Mouse (Mus musculus): ENCODE measurements around the gene Rbm38. TPM values are rescaled to one million over a fixed set of nuclear protein-coding genes. Genes with fewer than 3 reads are reported as not detected.

Gene Rbm38
- polyA plus RNA-seq, 1 experiment from 2014 or later, result 126 TPM

GRCm38 (mm10) chr2:173042504-173043162, 22.3 kb downstream of the Rbm38 start:
- peak overlapping the region in 1 of 2 experiments; percentile 57; a peak in 2 of 4 replicates for H3K27ac ChIP-seq (replicated peaks in 1 of 2; ENCODE audit: control insufficient read depth in 1 of 2, insufficient read depth in 1 of 2, low read depth in 2 of 2, low read length in 2 of 2)
- WGBS, result 30% methylated on average over 11 of the region's 11 CpGs
- H3K4me2 ChIP-seq (ENCODE audit: low read length), result no peak overlapping the region

GRCm38 (mm10) chr2:173044198-173044970, 24.1 kb downstream of the Rbm38 start:
- Histone ChIP-seq H3K36me3 (ENCODE audit: control insufficient read depth, insufficient read depth, low read length) (no peaks in the 10 kb centered on the region), H3K4me1 (ENCODE audit: control insufficient read depth in 2 of 2, insufficient read depth in 2 of 2, low read length in 2 of 2) (peaks cover 46 to 61% of the 10 kb centered on the region in 2 experiments), H3K27me3 (ENCODE audit: control insufficient read depth, insufficient read depth, low read length) (no peaks in the 10 kb centered on the region), H3K4me2 (ENCODE audit: low read length) (no peak overlapping the region), H3K27ac (replicated peaks in 1 of 2; ENCODE audit: control insufficient read depth in 1 of 2, insufficient read depth in 1 of 2, low read depth in 2 of 2, low read length in 2 of 2) (peak overlapping the region; percentile 11 to 22; a peak in 2 of 4 replicates), H3K9me3 (ENCODE audit: control insufficient read depth, low read length) (no peaks in the 10 kb centered on the region), H3K4me3 (ENCODE audit: control insufficient read depth in 1 of 2, insufficient read depth in 1 of 2, low read depth in 1 of 2, low read length in 2 of 2) (no peak overlapping the region), H3K9ac (ENCODE audit: low read length) (0 out of 2 replicates have a peak overlapping the region, but pooled peaks have one; percentile 36)
- WGBS, result 59% methylated on average over 18 of the region's 18 CpGs
- no peak for ATAC-seq (ENCODE audit: insufficient number of reproducible peaks, insufficient read depth, low FRiP score, low read depth)

More at GRCm38 (mm10) chr2:173042504-173043162, 22.3 kb downstream of the Rbm38 start:
- Histone ChIP-seq H3K4me3 (ENCODE audit: control insufficient read depth in 1 of 2, insufficient read depth in 1 of 2, low read depth in 1 of 2, low read length in 2 of 2) (no peak overlapping the region), H3K27me3 (ENCODE audit: control insufficient read depth, insufficient read depth, low read length) (no peaks in the 10 kb centered on the region), H3K9me3 (ENCODE audit: control insufficient read depth, low read length) (no peaks in the 10 kb centered on the region), H3K9ac (ENCODE audit: low read length) (no peak overlapping the region), H3K4me1 (ENCODE audit: control insufficient read depth in 2 of 2, insufficient read depth in 2 of 2, low read length in 2 of 2) (peaks cover 36 to 53% of the 10 kb centered on the region in 2 experiments), H3K36me3 (ENCODE audit: control insufficient read depth, insufficient read depth, low read length) (no peaks in the 10 kb centered on the region)
- ATAC-seq (ENCODE audit: insufficient number of reproducible peaks, insufficient read depth, low FRiP score, low read depth), result peak; percentile 22; the same call in 1 of the 2 replicates

GRCm38 (mm10) chr2:173046582-173047297, 26.4 kb downstream of the Rbm38 start:
- Histone ChIP-seq H3K9ac (ENCODE audit: low read length) (peak overlapping the region; percentile 62), H3K9me3 (ENCODE audit: control insufficient read depth, low read length) (no peaks in the 10 kb centered on the region), H3K27me3 (ENCODE audit: control insufficient read depth, insufficient read depth, low read length) (no peaks in the 10 kb centered on the region), H3K4me1 (ENCODE audit: control insufficient read depth in 2 of 2, insufficient read depth in 2 of 2, low read length in 2 of 2) (peaks cover 59 to 74% of the 10 kb centered on the region in 2 experiments), H3K4me2 (ENCODE audit: low read length) (peak overlapping the region; percentile 46), H3K36me3 (ENCODE audit: control insufficient read depth, insufficient read depth, low read length) (no peaks in the 10 kb centered on the region), H3K27ac (replicated peaks in 1 of 2; ENCODE audit: control insufficient read depth in 1 of 2, insufficient read depth in 1 of 2, low read depth in 2 of 2, low read length in 2 of 2) (peak overlapping the region; percentile 89 to 92), H3K4me3 (ENCODE audit: control insufficient read depth in 1 of 2, insufficient read depth in 1 of 2, low read depth in 1 of 2, low read length in 2 of 2) (no peak overlapping the region)
- WGBS, result 32% methylated on average over 15 of the region's 15 CpGs
- ATAC-seq (ENCODE audit: insufficient number of reproducible peaks, insufficient read depth, low FRiP score, low read depth), result peak; percentile 32; the same call in 1 of the 2 replicates

- Histone ChIP-seq H3K9ac (ENCODE audit: low read length) (no peak overlapping the region), H3K36me3 (ENCODE audit: control insufficient read depth, insufficient read depth, low read length) (no peaks in the 10 kb centered on the region), H3K4me3 (ENCODE audit: control insufficient read depth in 1 of 2, insufficient read depth in 1 of 2, low read depth in 1 of 2, low read length in 2 of 2) (no peak overlapping the region), H3K4me2 (ENCODE audit: low read length) (no peak overlapping the region), H3K27ac (replicated peaks in 1 of 2; ENCODE audit: control insufficient read depth in 1 of 2, insufficient read depth in 1 of 2, low read depth in 2 of 2, low read length in 2 of 2) (0 out of 4 replicates have a peak overlapping the region, but pooled peaks of 1 of the 2 experiments have one; percentile 92), H3K4me1 (ENCODE audit: control insufficient read depth in 2 of 2, insufficient read depth in 2 of 2, low read length in 2 of 2) (peaks cover 57 to 71% of the 10 kb centered on the region in 2 experiments), H3K27me3 (ENCODE audit: control insufficient read depth, insufficient read depth, low read length) (no peaks in the 10 kb centered on the region), H3K9me3 (ENCODE audit: control insufficient read depth, low read length) (no peaks in the 10 kb centered on the region)
- no peak for ATAC-seq (ENCODE audit: insufficient number of reproducible peaks, insufficient read depth, low FRiP score, low read depth)
- 76% methylated on average over 5 of the region's 5 CpGs for WGBS
These were observed 27.2 kb downstream of the Rbm38 start for GRCm38 (mm10) chr2:173047471-173047870.

- no peak overlapping the region; the same call in 1 of the 2 replicates for H3K9ac ChIP-seq (ENCODE audit: low read length)
- WGBS, result 59% methylated on average over 17 of the region's 17 CpGs
- H3K9me3 ChIP-seq (ENCODE audit: control insufficient read depth, low read length), result no peaks in the 10 kb centered on the region
- H3K27ac ChIP-seq (replicated peaks in 1 of 2; ENCODE audit: control insufficient read depth in 1 of 2, insufficient read depth in 1 of 2, low read depth in 2 of 2, low read length in 2 of 2), result peak overlapping the region; percentile 6 to 28; a peak in 1 of 4 replicates
- H3K4me3 ChIP-seq (ENCODE audit: control insufficient read depth in 1 of 2, insufficient read depth in 1 of 2, low read depth in 1 of 2, low read length in 2 of 2), result no peak overlapping the region
- H3K4me2 ChIP-seq (ENCODE audit: low read length), result no peak overlapping the region; the same call in 1 of the 2 replicates
- peaks cover 60 to 68% of the 10 kb centered on the region in 2 experiments for H3K4me1 ChIP-seq (ENCODE audit: control insufficient read depth in 2 of 2, insufficient read depth in 2 of 2, low read length in 2 of 2)
- no peaks in the 10 kb centered on the region for H3K27me3 ChIP-seq (ENCODE audit: control insufficient read depth, insufficient read depth, low read length)
- no peak for ATAC-seq (ENCODE audit: insufficient number of reproducible peaks, insufficient read depth, low FRiP score, low read depth)
- no peaks in the 10 kb centered on the region for H3K36me3 ChIP-seq (ENCODE audit: control insufficient read depth, insufficient read depth, low read length)
These were observed 27.9 kb downstream of the Rbm38 start for GRCm38 (mm10) chr2:173048041-173048745.

- Histone ChIP-seq H3K4me3 (ENCODE audit: control insufficient read depth in 1 of 2, insufficient read depth in 1 of 2, low read depth in 1 of 2, low read length in 2 of 2) (no peak overlapping the region), H3K4me2 (ENCODE audit: low read length) (no peak overlapping the region), H3K9ac (ENCODE audit: low read length) (0 out of 2 replicates have a peak overlapping the region, but pooled peaks have one; percentile 22), H3K27ac (replicated peaks in 1 of 2; ENCODE audit: control insufficient read depth in 1 of 2, insufficient read depth in 1 of 2, low read depth in 2 of 2, low read length in 2 of 2) (peak overlapping the region; percentile 7 to 56; a peak in 3 of 4 replicates), H3K27me3 (ENCODE audit: control insufficient read depth, insufficient read depth, low read length) (no peaks in the 10 kb centered on the region), H3K9me3 (ENCODE audit: control insufficient read depth, low read length) (no peaks in the 10 kb centered on the region), H3K4me1 (ENCODE audit: control insufficient read depth in 2 of 2, insufficient read depth in 2 of 2, low read length in 2 of 2) (peaks cover 52 to 63% of the 10 kb centered on the region in 2 experiments), H3K36me3 (ENCODE audit: control insufficient read depth, insufficient read depth, low read length) (no peaks in the 10 kb centered on the region)
- WGBS, result 54% methylated on average over 3 of the region's 3 CpGs
- no peak for ATAC-seq (ENCODE audit: insufficient number of reproducible peaks, insufficient read depth, low FRiP score, low read depth)
These were observed 28.9 kb downstream of the Rbm38 start for GRCm38 (mm10) chr2:173049231-173049630.

Measured in heart, embryonic 14.5 days (tissue).